ENCODE assay signal across 8 mouse cellular contexts in the genomic region with DNA sequence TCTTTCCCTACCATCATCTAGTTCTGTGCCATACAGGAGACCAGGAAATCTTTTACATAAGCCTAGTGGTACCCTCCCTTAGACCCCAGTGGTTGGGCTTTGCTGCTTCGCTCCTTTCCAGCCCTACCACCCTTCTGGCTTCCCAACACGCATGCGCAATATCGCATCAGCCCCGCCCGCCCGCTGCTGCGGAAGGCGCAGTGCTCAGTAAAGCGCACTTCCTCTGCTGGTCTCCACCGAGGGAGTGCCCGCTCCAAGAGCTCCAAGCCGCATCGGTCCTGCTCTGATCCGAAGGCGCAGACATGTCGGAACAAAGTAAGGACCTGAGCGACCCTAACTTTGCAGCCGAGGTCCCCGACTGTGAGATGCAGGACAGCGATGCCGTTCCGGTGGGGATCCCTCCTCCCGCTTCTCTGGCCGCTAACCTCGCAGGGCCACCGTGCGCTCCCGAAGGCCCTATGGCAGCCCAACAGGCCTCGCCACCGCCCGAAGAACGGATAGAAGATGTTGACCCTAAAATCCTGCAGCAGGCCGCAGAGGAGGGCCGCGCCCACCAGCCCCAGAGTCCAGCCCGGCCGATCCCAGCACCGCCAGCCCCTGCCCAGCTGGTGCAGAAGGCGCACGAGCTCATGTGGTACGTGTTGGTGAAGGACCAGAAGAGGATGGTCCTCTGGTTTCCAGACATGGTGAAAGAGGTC. TPM values are rescaled to one million over a fixed set of nuclear protein-coding genes. Genes with fewer than 3 reads are reported as not detected.
DNase-seq lines count a peak whose midpoint lies in the region; ATAC-seq and TF ChIP-seq lines count a peak whose summit lies in the region.

No protein-coding gene starts in this region.

- peak; percentile 95 for ATAC-seq in Patski
- ATAC-seq in hindbrain, embryonic 11.5 days (ENCODE audit: low FRiP score) = peak; percentile 93
- peak; percentile 99 for ATAC-seq in lung, embryonic 14.5 days (ENCODE audit: insufficient read depth)

- POLR2A ChIA-PET in Patski (lab: Charles Lee) = interaction anchor here (0.7 kb wide), 1 partner anchor 12 kb away, joined by 6 read pairs; no protein-coding TSS in a partner anchor

- no peak for TF ChIP-seq CTCF in Patski (IDR thresholded peaks at IDR 0.05)
- no peak for TF ChIP-seq CTCF in lung, embryonic 14.5 days (IDR thresholded peaks at IDR 0.05; ENCODE audit: low read depth)

- H3K36me3 ChIP-seq in hindbrain, embryonic 11.5 days (ENCODE audit: control insufficient read depth, insufficient read depth, low read length) = no peaks in the 10 kb centered on the region
- H3K36me3 ChIP-seq in lung, embryonic 14.5 days (ENCODE audit: insufficient read depth) = no peaks in the 10 kb centered on the region

- CTCF ChIA-PET in Patski (lab: Charles Lee) = interaction anchor here (1.6 kb wide), 1 partner anchor 34 kb away, joined by 4 read pairs; no protein-coding TSS in a partner anchor

- peak overlapping the region; percentile 45 for H3K4me3 ChIP-seq in hindbrain, embryonic 11.5 days (ENCODE audit: low read depth, low read length)
- H3K4me3 ChIP-seq in lung, embryonic 14.5 days (ENCODE audit: low read depth, low read length) = peak overlapping the region; percentile 45

- peak overlapping the region; percentile 58 for H3K27ac ChIP-seq in hindbrain, embryonic 11.5 days (ENCODE audit: low read depth, low read length)
- H3K27ac ChIP-seq in lung, embryonic 14.5 days (ENCODE audit: low read depth) = no peak overlapping the region

- WGBS in hindbrain, embryonic 11.5 days = 11% methylated on average over 42 of the region's 42 CpGs
- WGBS in lung, embryonic 14.5 days = 14% methylated on average over 42 of the region's 42 CpGs

- in situ Hi-C loops in Patski (cut with MboI; ENCODE audit: low pct_unique_long_range_greater_than_20kb) = no loop called here

- peak; percentile 12 for DNase-seq in Patski (ENCODE audit: low read depth, low spot score)
- DNase-seq in cerebellum, postnatal 14 days = peak; percentile 91 to 95
- peak; percentile 53 to 75 for DNase-seq in frontal cortex, postnatal 14 days (ENCODE audit: low spot score in 2 of 2)
- DNase-seq in hindbrain, embryonic 11.5 days (ENCODE audit: low spot score) = peak; percentile 85
- peak; percentile 83 to 86 for DNase-seq in layer of hippocampus, postnatal 10 days (ENCODE audit: low spot score in 2 of 2)
- DNase-seq in lung, embryonic 14.5 days = peak; percentile 91
- DNase-seq in retina, embryonic 14.5 days (ENCODE audit: low spot score) = peak; percentile 88
- peak; percentile 79 to 86 for DNase-seq in urinary bladder, postnatal 4 days (ENCODE audit: low spot score in 2 of 2)

- H3K4me2 ChIP-seq in hindbrain, embryonic 11.5 days (replicated peaks; ENCODE audit: low read depth, low read length) = peak overlapping the region; percentile 55
- peak overlapping the region; percentile 70 for H3K4me2 ChIP-seq in lung, embryonic 14.5 days

- no peaks in the 10 kb centered on the region for H3K9me3 ChIP-seq in hindbrain, embryonic 11.5 days (ENCODE audit: control insufficient read depth, low read length)
- no peaks in the 10 kb centered on the region; the same call in 1 of the 2 replicates for H3K9me3 ChIP-seq in lung, embryonic 14.5 days (ENCODE audit: low read depth, low read length)

- peak overlapping the region; percentile 57 for H3K9ac ChIP-seq in hindbrain, embryonic 11.5 days (ENCODE audit: low read depth, low read length)
- peak overlapping the region; percentile 56 for H3K9ac ChIP-seq in lung, embryonic 14.5 days

- H3K4me1 ChIP-seq in hindbrain, embryonic 11.5 days (replicated peaks; ENCODE audit: control insufficient read depth, insufficient read depth, low read length) = no peaks in the 10 kb centered on the region
- H3K4me1 ChIP-seq in lung, embryonic 14.5 days (ENCODE audit: insufficient read depth) = no peaks in the 10 kb centered on the region

- peaks cover 11% of the 10 kb centered on the region for H3K27me3 ChIP-seq in Patski
- H3K27me3 ChIP-seq in hindbrain, embryonic 11.5 days (ENCODE audit: control insufficient read depth, insufficient read depth, low read length) = no peaks in the 10 kb centered on the region
- H3K27me3 ChIP-seq in lung, embryonic 14.5 days (ENCODE audit: insufficient read depth, low read length) = no peaks in the 10 kb centered on the region

RNA-seq across cellular contexts. Expression of gene Ndn, which starts 1.9 kb away (rescaled TPM):
- 17.5 TPM for polyA plus RNA-seq in Patski (2021)
- polyA plus RNA-seq in hindbrain, embryonic 11.5 days (2014; fragmentation: Nextera tagmentation; extraction: Ambion mirVana) = 214 and 229 TPM in 2 replicates
- total RNA-seq in layer of hippocampus, postnatal 10 days (2021) = 100 to 1,000 TPM; 197 to 198 TPM
- 77.9 and 78.8 TPM in 2 replicates for polyA plus RNA-seq in lung, embryonic 14.5 days (2014; fragmentation: Nextera tagmentation; extraction: Ambion mirVana)

RNA-seq across cellular contexts. Expression of gene Magel2, which starts 28.6 kb away (rescaled TPM):
- polyA plus RNA-seq in Patski (2021) = not detected
- polyA plus RNA-seq in hindbrain, embryonic 11.5 days (2014; fragmentation: Nextera tagmentation; extraction: Ambion mirVana) = 9.5 and 11.3 TPM in 2 replicates
- total RNA-seq in layer of hippocampus, postnatal 10 days (2021) = 1 to 10 TPM; 5.5 to 5.8 TPM
- 2.1 and 2.5 TPM in 2 replicates for polyA plus RNA-seq in lung, embryonic 14.5 days (2014; fragmentation: Nextera tagmentation; extraction: Ambion mirVana)

Comparison
In these comparisons a context has a peak if more than half of its experiments do, and no peak if none do; other contexts are left out.
1. DNase-seq: peak in every context shown above with its lines; median percentile 93 in cerebellum, postnatal 14 days; 91 in lung, embryonic 14.5 days; 88 in retina, embryonic 14.5 days; 85 in hindbrain, embryonic 11.5 days; 84 in layer of hippocampus, postnatal 10 days; 82 in urinary bladder, postnatal 4 days; 64 in frontal cortex, postnatal 14 days; 12 in Patski.